ENCODE assay signal across 8 mouse cellular contexts in the genomic region with DNA sequence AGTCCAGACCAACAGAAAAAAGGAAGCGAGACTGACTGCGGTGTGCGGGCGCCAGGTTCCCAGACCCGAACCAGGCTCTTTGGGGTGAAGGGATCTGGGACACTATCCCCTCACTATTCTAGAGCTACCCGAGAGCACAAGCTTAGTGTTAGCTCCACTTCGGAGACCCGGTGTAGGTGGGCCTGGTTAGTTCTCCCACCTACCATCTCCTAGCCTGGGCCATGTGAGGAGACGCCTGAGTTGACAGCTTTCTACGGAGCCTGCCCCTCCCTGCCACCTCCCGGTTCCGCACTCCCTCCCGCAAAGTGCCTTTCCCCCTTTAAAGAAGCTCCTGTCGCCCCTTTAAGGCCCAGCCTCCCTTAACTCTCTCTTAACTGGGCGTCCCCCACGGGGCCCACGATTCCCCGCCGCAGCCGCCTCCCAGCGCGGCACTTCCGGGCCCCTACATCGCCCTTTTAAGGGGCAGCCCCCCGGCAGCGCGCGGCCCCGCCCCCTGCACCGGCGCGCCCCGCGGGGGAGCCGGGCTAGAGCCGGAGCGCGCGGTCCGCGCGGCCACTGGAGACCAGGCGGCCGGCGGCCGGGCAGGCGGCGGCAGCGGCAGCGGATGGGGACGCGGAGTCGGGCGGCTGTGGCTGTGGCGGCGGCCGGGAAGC. TPM values are rescaled to one million over a fixed set of nuclear protein-coding genes. Genes with fewer than 3 reads are reported as not detected.
A peak's percentile ranks its signal among the peaks of the same experiment; 100 is the strongest.
DNase-seq lines count a peak whose midpoint lies in the region; ATAC-seq and TF ChIP-seq lines count a peak whose summit lies in the region.

Gene Inafm2 (plus strand): TSS at position 527 of the 653 bp plus-strand sequence.

- peaks cover 34% of the 10 kb centered on the region for H3K4me1 ChIP-seq in hindbrain, embryonic 16.5 days (ENCODE audit: control insufficient read depth, insufficient read depth, low read depth, low read length)

- H3K27ac ChIP-seq in gastrocnemius, adult 2 months, result peak within 1 kb of the TSS; percentile 83
- peak within 1 kb of the TSS; percentile 71 for H3K27ac ChIP-seq in hindbrain, embryonic 16.5 days (ENCODE audit: low read depth, low read length)

- H3K4me2 ChIP-seq in hindbrain, embryonic 16.5 days (ENCODE audit: low read length), result peak within 1 kb of the TSS; percentile 78

- no peaks in the 10 kb centered on the region for H3K27me3 ChIP-seq in hindbrain, embryonic 16.5 days (replicated peaks; ENCODE audit: control insufficient read depth, insufficient read depth, low read length)

- ATAC-seq in activated CD4-positive, CD25-positive, alpha-beta regulatory T cell, adult 4 months, result peak; percentile 88
- peak; percentile 94 for ATAC-seq in hindbrain, embryonic 16.5 days
- ATAC-seq in megakaryocyte, adult 5-6 weeks (ENCODE audit: poor library complexity, severe bottlenecking), result peak; percentile 74

- peak within 1 kb of the TSS; percentile 94 for H3K4me3 ChIP-seq in gastrocnemius, adult 2 months
- peak within 1 kb of the TSS; percentile 90 for H3K4me3 ChIP-seq in hindbrain, embryonic 16.5 days (ENCODE audit: low read length)

- TF ChIP-seq CTCF in gastrocnemius, adult 2 months (IDR thresholded peaks at IDR 0.05), result no peak

- whole genome bisulfite sequencing in hindbrain, embryonic 16.5 days, result under 1% methylated on average over 51 of the region's 57 CpGs

- intact Hi-C loops in gastrocnemius, adult 2 months (cut with DNase I), result loop anchor here (10.0 kb wide), 2 partner anchors 201 to 439 kb away; partner anchors contain the start of gene Bmf

- no peaks in the 10 kb centered on the region for H3K36me3 ChIP-seq in hindbrain, embryonic 16.5 days (ENCODE audit: control insufficient read depth, insufficient read depth, low read length)

- peak; percentile 83 to 86 for DNase-seq in cerebellum, postnatal 4 days (ENCODE audit: low spot score in 2 of 2)
- DNase-seq in gastrocnemius, adult 2 months, result peak; percentile 96
- DNase-seq in left cerebral cortex, adult 8-10 months (ENCODE audit: low spot score in 2 of 2), result peak; percentile 77 to 89
- DNase-seq in right cerebral cortex, adult 2 months (ENCODE audit: low spot score in 2 of 2), result peak; percentile 84 to 90
- peak; percentile 58 for DNase-seq in urinary bladder, postnatal 10 days (ENCODE audit: low spot score)

- H3K9me3 ChIP-seq in hindbrain, embryonic 16.5 days (ENCODE audit: control insufficient read depth, low read length), result no peaks in the 10 kb centered on the region

- peak within 1 kb of the TSS; percentile 97 for H3K9ac ChIP-seq in hindbrain, embryonic 16.5 days (ENCODE audit: low read depth, low read length)

RNA-seq across cellular contexts. Expression of gene Inafm2, which starts in this region (rescaled TPM):
- polyA plus RNA-seq in activated CD4-positive, CD25-positive, alpha-beta regulatory T cell, adult 4 months (2017; shearing (Covaris generic)), result 10 to 100 TPM; 19.8 to 27.2 TPM
- 1 to 10 TPM; 5.2 to 5.8 TPM for total RNA-seq in gastrocnemius, adult 2 months (2021)
- polyA plus RNA-seq in hindbrain, embryonic 16.5 days (2015; fragmentation: Nextera tagmentation; extraction: Ambion mirVana), result 20.2 and 20.4 TPM in 2 replicates
- total RNA-seq in left cerebral cortex, adult 8-10 months (2022), result 10 to 100 TPM; 45.3 to 49.6 (median 47.4) TPM
- 12.0 and 15.3 TPM in 2 replicates for total RNA-seq in megakaryocyte, adult 5-6 weeks (2015)
- total RNA-seq in megakaryocyte, adult 5-6 weeks (2017), result 10.6 and 11.2 TPM in 2 replicates

Comparison
In these comparisons a context has a peak if more than half of its experiments do, and no peak if none do; other contexts are left out.
1. Peak in every context shown above with its lines: DNase-seq, ATAC-seq, H3K4me3 ChIP-seq and H3K27ac ChIP-seq.